Mouse (Mus musculus) embryonic fibroblast, embryonic 13.5 days (primary cell): ENCODE measurements at regions not wholly inside any gene's neighbourhood (a gene's known extent, or its start where the extent isn't known, plus 50 kb on each side); places are given as distances from the start of the nearest gene placed in this dataset.

Source experiments
- CTCF ChIP-seq: IDR thresholded peaks from 2 replicates; pipeline ENCODE4 v1.5.1; 2011; ENCODE audit warnings: mild to moderate bottlenecking, control low read depth, low read length, moderate library complexity, borderline replicate concordance; ENCODE audit not compliant: insufficient read depth
- POLR2A ChIP-seq: IDR thresholded peaks from 2 replicates; pipeline ENCODE4 v1.6.1; 2011; ENCODE audit warnings: low read depth, mild to moderate bottlenecking, control low read depth, low read length, moderate library complexity

DNA sequence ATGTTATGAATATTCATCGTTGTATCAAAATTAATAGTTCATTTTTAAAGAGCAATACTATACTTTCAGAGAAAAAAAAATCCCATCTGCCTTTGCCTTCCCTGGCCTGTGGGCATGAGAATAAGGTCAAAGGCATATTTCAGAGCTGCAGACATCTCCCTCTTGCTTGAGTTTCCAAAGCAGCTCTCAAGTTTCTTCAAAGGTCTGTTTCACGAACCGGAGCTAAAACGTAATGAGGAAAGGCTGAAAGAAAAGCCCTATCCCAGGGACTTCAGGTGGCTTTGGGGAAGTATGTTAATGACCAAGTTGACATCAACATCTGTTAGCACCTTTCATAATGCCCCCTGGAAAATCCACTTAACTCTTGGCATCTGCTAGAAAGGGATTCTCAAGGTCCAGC is 479.0 kb upstream of the Adamts9 start:
- TF ChIP-seq CTCF = no peak
- no peak for TF ChIP-seq POLR2A
